33 mouse cellular contexts compared by ENCODE assay signal in genomic region chr5:76993174-76993814, GRCm38 (mm10). TPM values are rescaled to one million over a fixed set of nuclear protein-coding genes. Genes with fewer than 3 reads are reported as not detected.
DNase-seq lines count a peak whose midpoint lies in the region; ATAC-seq lines count a peak whose summit lies in the region.
"Had no signal": no experiment of that assay in that cellular context is flagged by ENCODE, and none has a peak within 500 bp of the region (broad histone marks: within the 10 kb centered on the region; RNA-seq: fewer than 3 reads in every experiment).

No protein-coding gene starts in this region.

- DNase-seq in embryonic facial prominence, embryonic 10.5 days (ENCODE audit: low spot score): no peak
- peak; percentile 62 for DNase-seq in c-Kit-positive CD71-positive TER-119-negative erythroid progenitor cells, embryonic 14.5 days (ENCODE audit: low read depth)
- DNase-seq in hindbrain, embryonic 10.5 days (ENCODE audit: low spot score): no peak
- no peak for DNase-seq in layer of hippocampus, adult 9-11 months
- DNase-seq in cerebellum, postnatal 10 days: no peak
- DNase-seq: adrenal gland, adult 2 months; cerebellum, adult 9-11 months; gastrocnemius, postnatal 14 days; heart, adult 2 months; heart, postnatal 14 days; kidney, adult 18-20 months; kidney, postnatal 4 days; lung, postnatal 36 days; retina, postnatal 1 day had no signal

- no peak overlapping the region for H3K4me2 ChIP-seq in embryonic facial prominence, embryonic 13.5 days
- peak overlapping the region; percentile 47 for H3K4me2 ChIP-seq in liver, embryonic 12.5 days
- H3K4me2 ChIP-seq: embryonic facial prominence, embryonic 12.5 days; heart, embryonic 13.5 days; hindbrain, embryonic 14.5 days; lung, embryonic 15.5 days; neural tube, embryonic 13.5 days had no signal

- WGBS in embryonic facial prominence, embryonic 13.5 days: 96% methylated on average over 5 of the region's 5 CpGs
- 91% methylated on average over 5 of the region's 5 CpGs for WGBS in embryonic facial prominence, embryonic 10.5 days
- 62% methylated on average over 5 of the region's 5 CpGs for WGBS in liver, embryonic 12.5 days (ENCODE audit: insufficient replicate concordance)
- WGBS in hindbrain, embryonic 10.5 days: 92% methylated on average over 5 of the region's 5 CpGs

- H3K36me3 ChIP-seq in embryonic facial prominence, embryonic 13.5 days: peaks cover 91% of the 10 kb centered on the region
- peaks cover 99% of the 10 kb centered on the region for H3K36me3 ChIP-seq in embryonic facial prominence, embryonic 10.5 days (replicated peaks)
- H3K36me3 ChIP-seq in liver, embryonic 12.5 days: peaks cover 92% of the 10 kb centered on the region
- H3K36me3 ChIP-seq in hindbrain, embryonic 10.5 days: peaks cover 97% of the 10 kb centered on the region

- no peak overlapping the region for H3K4me3 ChIP-seq in embryonic facial prominence, embryonic 13.5 days
- no peak overlapping the region for H3K4me3 ChIP-seq in embryonic facial prominence, embryonic 10.5 days
- H3K4me3 ChIP-seq in liver, embryonic 12.5 days: no peak overlapping the region
- no peak overlapping the region for H3K4me3 ChIP-seq in hindbrain, embryonic 10.5 days
- H3K4me3 ChIP-seq: embryonic facial prominence, embryonic 12.5 days; heart, adult 2 months; heart, embryonic 13.5 days; lung, embryonic 15.5 days; midbrain, embryonic 10.5 days; myocyte; neural tube, embryonic 13.5 days had no signal

- ATAC-seq in embryonic facial prominence, embryonic 13.5 days (ENCODE audit: insufficient number of reproducible peaks, insufficient read depth, low FRiP score, low TSS enrichment, low read depth): 0 out of 2 replicates have a peak, but pooled peaks have one; percentile 59
- peak; percentile 94 for ATAC-seq in liver, embryonic 12.5 days
- peak; percentile 73 for ATAC-seq in megakaryocyte progenitor cell, adult 5-6 weeks (replicated peaks; ENCODE audit: poor library complexity)
- ATAC-seq: forebrain, embryonic 14.5 days; inflammation-experienced regulatory T-cells, adult 6 months; midbrain, embryonic 16.5 days had no signal

- H3K4me1 ChIP-seq in embryonic facial prominence, embryonic 13.5 days: no peaks in the 10 kb centered on the region
- H3K4me1 ChIP-seq in embryonic facial prominence, embryonic 10.5 days: no peaks in the 10 kb centered on the region
- H3K4me1 ChIP-seq in liver, embryonic 12.5 days: peaks cover 44% of the 10 kb centered on the region
- no peaks in the 10 kb centered on the region for H3K4me1 ChIP-seq in hindbrain, embryonic 10.5 days (replicated peaks)
- H3K4me1 ChIP-seq: embryonic facial prominence, embryonic 12.5 days; heart, embryonic 13.5 days; lung, embryonic 15.5 days; midbrain, embryonic 10.5 days; neural tube, embryonic 13.5 days had no signal

- H3K9me3 ChIP-seq in embryonic facial prominence, embryonic 13.5 days: peaks cover 2% of the 10 kb centered on the region; the same call in 1 of the 2 replicates
- no peaks in the 10 kb centered on the region for H3K9me3 ChIP-seq in embryonic facial prominence, embryonic 10.5 days
- no peaks in the 10 kb centered on the region for H3K9me3 ChIP-seq in liver, embryonic 12.5 days (replicated peaks)
- H3K9me3 ChIP-seq in hindbrain, embryonic 10.5 days: no peaks in the 10 kb centered on the region
- H3K9me3 ChIP-seq: embryonic facial prominence, embryonic 12.5 days; heart, embryonic 13.5 days; lung, embryonic 15.5 days; midbrain, embryonic 10.5 days; neural tube, embryonic 13.5 days had no signal

- H3K27me3 ChIP-seq in embryonic facial prominence, embryonic 13.5 days: no peaks in the 10 kb centered on the region
- H3K27me3 ChIP-seq in embryonic facial prominence, embryonic 10.5 days (replicated peaks; ENCODE audit: low read depth, poor library complexity, severe bottlenecking): no peaks in the 10 kb centered on the region
- no peaks in the 10 kb centered on the region for H3K27me3 ChIP-seq in liver, embryonic 12.5 days (replicated peaks)
- H3K27me3 ChIP-seq in hindbrain, embryonic 10.5 days (ENCODE audit: insufficient read depth, poor library complexity, severe bottlenecking): no peaks in the 10 kb centered on the region
- H3K27me3 ChIP-seq: embryonic facial prominence, embryonic 12.5 days; heart, embryonic 13.5 days; lung, embryonic 15.5 days; neural tube, embryonic 13.5 days had no signal

- H3K27ac ChIP-seq in embryonic facial prominence, embryonic 13.5 days: no peak overlapping the region
- no peak overlapping the region for H3K27ac ChIP-seq in embryonic facial prominence, embryonic 10.5 days (replicated peaks)
- H3K27ac ChIP-seq in liver, embryonic 12.5 days: peak overlapping the region; percentile 85
- H3K27ac ChIP-seq in hindbrain, embryonic 10.5 days: no peak overlapping the region
- H3K27ac ChIP-seq: embryonic facial prominence, embryonic 12.5 days; heart, adult 2 months; heart, embryonic 13.5 days; hindbrain, embryonic 14.5 days; lung, embryonic 15.5 days; midbrain, embryonic 10.5 days; neural tube, embryonic 13.5 days had no signal

- H3K9ac ChIP-seq in embryonic facial prominence, embryonic 13.5 days: no peak overlapping the region
- H3K9ac ChIP-seq in liver, embryonic 12.5 days: no peak overlapping the region
- H3K9ac ChIP-seq: embryonic facial prominence, embryonic 12.5 days; heart, embryonic 13.5 days; hindbrain, embryonic 14.5 days; lung, embryonic 15.5 days; neural tube, embryonic 13.5 days had no signal

RNA-seq across cellular contexts. Expression of gene Arl9, which starts 10.6 kb away (rescaled TPM):
- not detected in 2 replicates for polyA plus RNA-seq in embryonic facial prominence, embryonic 13.5 days (2015; fragmentation: Nextera tagmentation; extraction: Ambion mirVana)
- polyA plus RNA-seq in embryonic facial prominence, embryonic 10.5 days (2016; fragmentation: Nextera tagmentation; extraction: Ambion mirVana): 0.31 TPM in 1 of 2 replicates, not detected in the other
- not detected in 2 replicates for polyA plus RNA-seq in liver, embryonic 12.5 days (2016; fragmentation: Nextera tagmentation; extraction: Ambion mirVana)
- 1.3 and 1.9 TPM in 2 replicates for total RNA-seq in megakaryocyte progenitor cell, adult 5-6 weeks (2015)
- not detected in 2 replicates for total RNA-seq in megakaryocyte progenitor cell, adult 5-6 weeks (2017)
- not detected in 2 replicates for polyA plus RNA-seq in hindbrain, embryonic 10.5 days (2016; fragmentation: Nextera tagmentation; extraction: Ambion mirVana)
- total RNA-seq: adrenal gland, adult 2 months; adrenal gland, postnatal 4 days; gastrocnemius, postnatal 14 days; heart, adult 2 months; heart, postnatal 14 days; left cerebral cortex, adult 18-20 months; left cerebral cortex, postnatal 36 days had no signal
- polyA plus RNA-seq: adrenal gland, adult 2 months; cortical plate, adult 2 months; embryonic facial prominence, embryonic 12.5 days; forebrain, embryonic 14.5 days; heart, adult 2 months; heart, embryonic 13.5 days; hindbrain, embryonic 14.5 days; inflammation-experienced regulatory T-cells, adult 6 months; kidney, embryonic 16.5 days; midbrain, embryonic 10.5 days; midbrain, embryonic 16.5 days; myocyte; neural tube, embryonic 13.5 days had no signal

RNA-seq across cellular contexts. Expression of gene Srp72, which starts 18.8 kb away (rescaled TPM):
- polyA plus RNA-seq in embryonic facial prominence, embryonic 13.5 days (2015; fragmentation: Nextera tagmentation; extraction: Ambion mirVana): 99.7 and 107 TPM in 2 replicates
- 79.4 and 81.3 TPM in 2 replicates for polyA plus RNA-seq in embryonic facial prominence, embryonic 10.5 days (2016; fragmentation: Nextera tagmentation; extraction: Ambion mirVana)
- polyA plus RNA-seq in liver, embryonic 12.5 days (2016; fragmentation: Nextera tagmentation; extraction: Ambion mirVana): 58.9 and 61.9 TPM in 2 replicates
- 143 and 160 TPM in 2 replicates for total RNA-seq in megakaryocyte progenitor cell, adult 5-6 weeks (2015)
- total RNA-seq in megakaryocyte progenitor cell, adult 5-6 weeks (2017): 142 and 151 TPM in 2 replicates
- polyA plus RNA-seq in hindbrain, embryonic 10.5 days (2016; fragmentation: Nextera tagmentation; extraction: Ambion mirVana): 68.9 and 74.9 TPM in 2 replicates

RNA-seq across cellular contexts. Expression of gene Thegl, which starts 22.5 kb away (rescaled TPM):
- polyA plus RNA-seq in embryonic facial prominence, embryonic 13.5 days (2015; fragmentation: Nextera tagmentation; extraction: Ambion mirVana): 0.11 and 0.41 TPM in 2 replicates
- not detected in 2 replicates for polyA plus RNA-seq in embryonic facial prominence, embryonic 10.5 days (2016; fragmentation: Nextera tagmentation; extraction: Ambion mirVana)
- 0.41 and 0.48 TPM in 2 replicates for polyA plus RNA-seq in liver, embryonic 12.5 days (2016; fragmentation: Nextera tagmentation; extraction: Ambion mirVana)
- not detected in 2 replicates for total RNA-seq in megakaryocyte progenitor cell, adult 5-6 weeks (2015)
- total RNA-seq in megakaryocyte progenitor cell, adult 5-6 weeks (2017): not detected in 2 replicates
- 0.13 TPM in 1 of 2 replicates, not detected in the other for polyA plus RNA-seq in hindbrain, embryonic 10.5 days (2016; fragmentation: Nextera tagmentation; extraction: Ambion mirVana)
- total RNA-seq: adrenal gland, adult 2 months; gastrocnemius, postnatal 14 days; heart, adult 2 months; heart, postnatal 14 days had no signal
- polyA plus RNA-seq: adrenal gland, adult 2 months; embryonic facial prominence, embryonic 12.5 days; inflammation-experienced regulatory T-cells, adult 6 months; myocyte; urinary bladder, adult 2 months had no signal

RNA-seq across cellular contexts. Expression of gene Ppat, which starts 41.9 kb away (rescaled TPM):
- polyA plus RNA-seq in embryonic facial prominence, embryonic 13.5 days (2015; fragmentation: Nextera tagmentation; extraction: Ambion mirVana): 22.8 and 23.2 TPM in 2 replicates
- polyA plus RNA-seq in embryonic facial prominence, embryonic 10.5 days (2016; fragmentation: Nextera tagmentation; extraction: Ambion mirVana): 53.0 and 56.5 TPM in 2 replicates
- 49.0 and 49.2 TPM in 2 replicates for polyA plus RNA-seq in liver, embryonic 12.5 days (2016; fragmentation: Nextera tagmentation; extraction: Ambion mirVana)
- total RNA-seq in megakaryocyte progenitor cell, adult 5-6 weeks (2015): 47.7 and 62.1 TPM in 2 replicates
- 71.2 and 80.3 TPM in 2 replicates for total RNA-seq in megakaryocyte progenitor cell, adult 5-6 weeks (2017)
- 28.0 and 49.3 TPM in 2 replicates for polyA plus RNA-seq in hindbrain, embryonic 10.5 days (2016; fragmentation: Nextera tagmentation; extraction: Ambion mirVana)

RNA-seq across cellular contexts. Expression of gene Paics, which starts 42.2 kb away (rescaled TPM):
- polyA plus RNA-seq in embryonic facial prominence, embryonic 13.5 days (2015; fragmentation: Nextera tagmentation; extraction: Ambion mirVana): 279 and 283 TPM in 2 replicates
- 469 and 495 TPM in 2 replicates for polyA plus RNA-seq in embryonic facial prominence, embryonic 10.5 days (2016; fragmentation: Nextera tagmentation; extraction: Ambion mirVana)
- 246 and 250 TPM in 2 replicates for polyA plus RNA-seq in liver, embryonic 12.5 days (2016; fragmentation: Nextera tagmentation; extraction: Ambion mirVana)
- total RNA-seq in megakaryocyte progenitor cell, adult 5-6 weeks (2015): 393 and 397 TPM in 2 replicates
- total RNA-seq in megakaryocyte progenitor cell, adult 5-6 weeks (2017): 381 and 407 TPM in 2 replicates
- polyA plus RNA-seq in hindbrain, embryonic 10.5 days (2016; fragmentation: Nextera tagmentation; extraction: Ambion mirVana): 337 and 446 TPM in 2 replicates
